Mouse (Mus musculus) left cerebral cortex, postnatal 4 days (tissue): ENCODE results near the gene Arid1b. TPM values are rescaled to one million over a fixed set of nuclear protein-coding genes. Genes with fewer than 3 reads are reported as not detected.
A peak's percentile ranks its signal among the peaks of the same experiment; 100 is the strongest.

Source experiments
- DNase-seq: peaks from one replicate; pipeline ENCODE4 v3.0.0-alpha.2; 2022
- intact Hi-C: fragments of 180-260 bp; cut with DNase I; formaldehyde crosslinking; loops from one replicate; pipeline ENCODE4 v1.15.1; 2025
- total RNA-seq, 2 experiments: library from RNA; stranded (reverse); gene quantifications; 2 replicates each; pipeline ENCODE4 v1.2.3; 2021

Gene Arid1b
- total RNA-seq, 2 experiments from 2014 or later, result 103 to 107 TPM

- intact Hi-C loops, result loop anchor here (5.0 to 10.0 kb wide), 2 partner anchors 88 to 220 kb away; no protein-coding TSS in a partner anchor
Measured at GRCm38 (mm10) chr17:4994813-4995560, 855 bp downstream of the Arid1b start.

GRCm38 (mm10) chr17:4995561-4996051, 1.5 kb downstream of the Arid1b start:
- peak; percentile 74 for DNase-seq
- intact Hi-C loops, result loop anchor here (5.0 to 10.0 kb wide), 2 partner anchors 88 to 221 kb away; no protein-coding TSS in a partner anchor

More at GRCm38 (mm10) chr17:4994813-4995560, 855 bp downstream of the Arid1b start:
- DNase-seq, result peak; percentile 70

- peak; percentile 46 for DNase-seq
- intact Hi-C loops, result loop anchor here (5.0 to 10.0 kb wide), 2 partner anchors 89 to 221 kb away; no protein-coding TSS in a partner anchor
Measured at GRCm38 (mm10) chr17:4996121-4996813, 2.1 kb downstream of the Arid1b start.

GRCm38 (mm10) chr17:4996814-4997549, 2.9 kb downstream of the Arid1b start:
- DNase-seq, result no peak
- intact Hi-C loops, result loop anchor here (5.0 to 10.0 kb wide), 2 partner anchors 90 to 222 kb away; no protein-coding TSS in a partner anchor

- intact Hi-C loops, result loop anchor here (5.0 to 10.0 kb wide), 2 partner anchors 91 to 223 kb away; no protein-coding TSS in a partner anchor
- DNase-seq, result no peak
Measured at GRCm38 (mm10) chr17:4997968-4998367, 3.8 kb downstream of the Arid1b start.

GRCm38 (mm10) chr17:4999256-4999655, 5.1 kb downstream of the Arid1b start:
- intact Hi-C loops, result loop anchor here (5.0 to 10.0 kb wide), 2 partner anchors 92 to 224 kb away; no protein-coding TSS in a partner anchor
- DNase-seq, result no peak

GRCm38 (mm10) chr17:5000001-5000400, 5.9 kb downstream of the Arid1b start:
- intact Hi-C loops, result no loop called here
- no peak for DNase-seq

GRCm38 (mm10) chr17:5000871-5001270, 6.7 kb downstream of the Arid1b start:
- DNase-seq, result no peak
- intact Hi-C loops, result no loop called here

- intact Hi-C loops, result no loop called here
- DNase-seq, result no peak
Measured at GRCm38 (mm10) chr17:5001531-5002131, 7.5 kb downstream of the Arid1b start.

- peak; percentile 56 for DNase-seq
- intact Hi-C loops, result no loop called here
Measured at GRCm38 (mm10) chr17:5002937-5003508, 8.9 kb downstream of the Arid1b start.

GRCm38 (mm10) chr17:5004266-5004665, 10.1 kb downstream of the Arid1b start:
- DNase-seq, result no peak
- intact Hi-C loops, result no loop called here

- DNase-seq, result no peak
- intact Hi-C loops, result no loop called here
Measured at GRCm38 (mm10) chr17:5004706-5005105, 10.6 kb downstream of the Arid1b start.

- intact Hi-C loops, result no loop called here
- DNase-seq, result no peak
Measured at GRCm38 (mm10) chr17:5005285-5005684, 11.2 kb downstream of the Arid1b start.

- intact Hi-C loops, result no loop called here
- no peak for DNase-seq
Measured at GRCm38 (mm10) chr17:5007156-5007658, 13.1 kb downstream of the Arid1b start.

- peak; percentile 48 for DNase-seq
- intact Hi-C loops, result no loop called here
Measured at GRCm38 (mm10) chr17:5008236-5008635, 14.1 kb downstream of the Arid1b start.

- intact Hi-C loops, result no loop called here
- no peak for DNase-seq
Measured at GRCm38 (mm10) chr17:5008761-5009160, 14.6 kb downstream of the Arid1b start.

- intact Hi-C loops, result no loop called here
- DNase-seq, result no peak
Measured at GRCm38 (mm10) chr17:5009526-5010260, 15.6 kb downstream of the Arid1b start.

- no peak for DNase-seq
- intact Hi-C loops, result no loop called here
Measured at GRCm38 (mm10) chr17:5010781-5011180, 16.6 kb downstream of the Arid1b start.

- intact Hi-C loops, result no loop called here
- DNase-seq, result no peak
Measured at GRCm38 (mm10) chr17:5012091-5012490, 18.0 kb downstream of the Arid1b start.
